ENCODE assay signal across 13 mouse cellular contexts in the genomic region with DNA sequence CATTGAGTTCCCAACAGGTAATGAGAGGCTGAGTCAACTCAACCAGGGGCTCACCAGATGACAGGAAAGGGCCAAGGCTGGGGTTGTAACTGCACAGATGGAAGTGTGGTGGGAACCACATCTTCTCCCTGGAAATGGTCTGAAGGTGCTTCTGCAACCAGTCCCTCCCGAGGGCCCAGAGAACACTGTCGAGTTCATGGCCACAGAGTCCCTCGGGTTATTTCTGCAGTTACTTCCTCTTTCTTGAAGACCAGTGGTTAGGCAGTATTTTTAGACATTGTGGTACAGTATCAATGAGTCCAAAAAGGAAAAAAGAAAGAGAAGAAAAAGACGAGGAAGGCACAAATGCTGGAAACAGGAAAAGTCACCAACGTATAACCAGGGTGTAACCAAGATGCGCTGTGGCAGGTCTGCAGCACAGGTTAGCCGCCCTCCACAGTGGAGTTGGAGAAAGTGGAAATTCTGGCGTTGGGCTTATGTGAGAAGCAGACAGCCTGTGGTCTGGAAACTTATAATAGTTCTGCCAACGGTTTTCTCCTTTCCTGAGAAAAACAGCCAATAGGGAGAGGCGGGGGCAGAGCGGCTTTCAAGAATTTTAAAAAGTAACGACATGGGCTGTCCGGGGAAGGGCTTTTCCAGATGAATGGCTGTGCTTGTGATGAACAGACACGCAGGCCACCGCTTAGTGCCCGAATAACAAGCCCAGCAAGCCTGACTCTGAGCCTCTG.
DNase-seq lines count a peak whose midpoint lies in the region; ATAC-seq lines count a peak whose summit lies in the region.
"Had no signal": no experiment of that assay in that cellular context is flagged by ENCODE, and none has a peak within 500 bp of the region (broad histone marks: within the 10 kb centered on the region; RNA-seq: fewer than 3 reads in every experiment).

No protein-coding gene starts in this region.

- no peaks in the 10 kb centered on the region for H3K36me3 ChIP-seq in liver, embryonic 11.5 days (ENCODE audit: control insufficient read depth, insufficient read depth, low read length)
- no peaks in the 10 kb centered on the region for H3K36me3 ChIP-seq in splenic B cell, adult 2 months (ENCODE audit: control insufficient read depth, insufficient read depth, low read length, poor library complexity, severe bottlenecking)
- no peaks in the 10 kb centered on the region for H3K36me3 ChIP-seq in midbrain, embryonic 13.5 days
- H3K36me3 ChIP-seq: heart, embryonic 13.5 days; intestine, embryonic 15.5 days had no signal

- H3K27me3 ChIP-seq in liver, embryonic 11.5 days (replicated peaks; ENCODE audit: control insufficient read depth, insufficient read depth, low read length), result no peaks in the 10 kb centered on the region
- H3K27me3 ChIP-seq in splenic B cell, adult 2 months (ENCODE audit: control insufficient read depth, insufficient read depth, low read length, poor library complexity, severe bottlenecking), result no peaks in the 10 kb centered on the region
- H3K27me3 ChIP-seq in midbrain, embryonic 13.5 days, result no peaks in the 10 kb centered on the region
- H3K27me3 ChIP-seq: heart, embryonic 13.5 days; intestine, embryonic 15.5 days had no signal

- ATAC-seq in liver, embryonic 11.5 days (replicated peaks; ENCODE audit: low FRiP score), result no peak
- no peak for ATAC-seq in midbrain, embryonic 13.5 days
- ATAC-seq: forebrain, embryonic 13.5 days; intestine, embryonic 15.5 days had no signal

- H3K4me3 ChIP-seq in liver, embryonic 11.5 days (ENCODE audit: low read depth, low read length), result no peak overlapping the region
- no peak overlapping the region for H3K4me3 ChIP-seq in midbrain, embryonic 13.5 days (replicated peaks)
- H3K4me3 ChIP-seq: forebrain, embryonic 13.5 days; heart, embryonic 13.5 days; intestine, embryonic 15.5 days had no signal

- H3K9ac ChIP-seq in liver, embryonic 11.5 days (ENCODE audit: low read depth, low read length), result no peak overlapping the region
- H3K9ac ChIP-seq in midbrain, embryonic 13.5 days (replicated peaks), result no peak overlapping the region
- H3K9ac ChIP-seq: forebrain, embryonic 13.5 days; heart, embryonic 13.5 days; intestine, embryonic 15.5 days had no signal

- peak; percentile 16 for DNase-seq in gastrocnemius, postnatal 25 days
- no peak for DNase-seq in gastrocnemius, adult 8-10 months (ENCODE audit: low spot score in 2 of 2)
- peak; percentile 19 for DNase-seq in retina, postnatal 1 day
- no peak for DNase-seq in retina, embryonic 14.5 days (ENCODE audit: low spot score)
- no peak for DNase-seq in liver, embryonic 11.5 days (ENCODE audit: low spot score)
- DNase-seq in splenic B cell, adult 2 months (ENCODE audit: low read depth, low spot score), result peak; percentile 66
- DNase-seq in frontal cortex, postnatal 36 days (ENCODE audit: low spot score in 2 of 2), result no peak
- DNase-seq: lung, adult 2 months; thymus, postnatal 4 days had no signal

- whole genome bisulfite sequencing in liver, embryonic 11.5 days, result 41% methylated on average over 16 of the region's 16 CpGs
- WGBS in midbrain, embryonic 13.5 days, result 63% methylated on average over 16 of the region's 16 CpGs

- peak overlapping the region; percentile 16 for H3K27ac ChIP-seq in liver, embryonic 11.5 days (ENCODE audit: low read depth, low read length)
- H3K27ac ChIP-seq in midbrain, embryonic 13.5 days, result no peak overlapping the region
- H3K27ac ChIP-seq: forebrain, embryonic 13.5 days; heart, embryonic 13.5 days; intestine, embryonic 15.5 days had no signal

- no peaks in the 10 kb centered on the region for H3K4me1 ChIP-seq in liver, embryonic 11.5 days (replicated peaks; ENCODE audit: control insufficient read depth, insufficient read depth, low read length)
- H3K4me1 ChIP-seq in midbrain, embryonic 13.5 days (replicated peaks), result peaks cover 24% of the 10 kb centered on the region

- no peaks in the 10 kb centered on the region for H3K9me3 ChIP-seq in liver, embryonic 11.5 days (ENCODE audit: control insufficient read depth, low read length)
- H3K9me3 ChIP-seq in midbrain, embryonic 13.5 days, result no peaks in the 10 kb centered on the region
- H3K9me3 ChIP-seq: forebrain, embryonic 13.5 days; heart, embryonic 13.5 days; intestine, embryonic 15.5 days had no signal

- H3K4me2 ChIP-seq in liver, embryonic 11.5 days, result peak overlapping the region; percentile 28
- H3K4me2 ChIP-seq in midbrain, embryonic 13.5 days (replicated peaks), result no peak overlapping the region
- H3K4me2 ChIP-seq: forebrain, embryonic 13.5 days; heart, embryonic 13.5 days; intestine, embryonic 15.5 days had no signal

Comparison
In these comparisons a context has a peak if more than half of its experiments do, and no peak if none do; other contexts are left out.
1. DNase-seq: peak in gastrocnemius, postnatal 25 days (single experiment), retina, postnatal 1 day (single experiment) and splenic B cell, adult 2 months (single experiment); none in gastrocnemius, adult 8-10 months (0 of 2), retina, embryonic 14.5 days (single experiment), liver, embryonic 11.5 days (single experiment) and frontal cortex, postnatal 36 days (0 of 2).